Mouse (Mus musculus) embryonic facial prominence, embryonic 14.5 days (tissue): ENCODE measurements around the gene Gm20390. TPM values are rescaled to one million over a fixed set of nuclear protein-coding genes. Genes with fewer than 3 reads are reported as not detected.
A peak's percentile ranks its signal among the peaks of the same experiment; 100 is the strongest.

Experiments
- ATAC-seq: fragments of 200-750 bp; cut with Nextera tagmentation; 2 replicates; pipeline ENCODE4 v1.8.0; 2017; ENCODE audit warnings: low read depth, moderate number of reproducible peaks, moderate TSS enrichment
- DNase-seq: peaks from one replicate; pipeline ENCODE4 v3.0.0-alpha.2; 2015; ENCODE audit warnings: low spot score
- H3K27ac ChIP-seq: fragments of 300-500 bp; sonication (generic); replicated peaks from 2 replicates; pipeline ENCODE4 v1.5.1; 2014; ENCODE audit warnings: low read depth, mild to moderate bottlenecking, low read length, moderate library complexity
- H3K27me3 ChIP-seq: fragments of 300-500 bp; sonication (generic); replicated peaks from 2 replicates; pipeline ENCODE4 v1.6.1; 2014; ENCODE audit warnings: low read length; ENCODE audit not compliant: control insufficient read depth, insufficient read depth
- H3K36me3 ChIP-seq: fragments of 300-500 bp; sonication (generic); 2 replicates; pipeline ENCODE4 v1.6.1; 2014; ENCODE audit warnings: low read length, mixed read lengths; ENCODE audit not compliant: control insufficient read depth, insufficient read depth
- H3K4me1 ChIP-seq: fragments of 300-500 bp; sonication (generic); 2 replicates; pipeline ENCODE4 v1.6.1; 2014; ENCODE audit warnings: antibody characterized with exemption, low read length; ENCODE audit not compliant: control insufficient read depth, insufficient read depth
- H3K4me2 ChIP-seq: fragments of 300-500 bp; sonication (generic); 2 replicates; pipeline ENCODE4 v1.6.1; 2014; ENCODE audit warnings: low read depth, mild to moderate bottlenecking, low read length, moderate library complexity, mixed read lengths
- H3K4me3 ChIP-seq: fragments of 300-500 bp; sonication (generic); 2 replicates; pipeline ENCODE4 v1.5.1; 2014; ENCODE audit warnings: low read depth, mild to moderate bottlenecking, low read length
- H3K9ac ChIP-seq: fragments of 300-500 bp; sonication (generic); 2 replicates; pipeline ENCODE4 v1.6.1; 2014; ENCODE audit warnings: low read depth, mild to moderate bottlenecking, low read length, moderate library complexity, mixed read lengths
- H3K9me3 ChIP-seq: fragments of 300-500 bp; sonication (generic); 2 replicates; pipeline ENCODE4 v1.6.1; 2016; ENCODE audit warnings: low read length; ENCODE audit not compliant: control insufficient read depth
- WGBS: fragments of 180-500 bp; shearing (Covaris S2); extraction: QIAGEN DNeasy Blood & Tissue Kit; methylation state at CpG from one replicate; pipeline ENCODE4 v1.1.7; 2014; 5-methylcytosine and 5-hydroxymethylcytosine counted together
- polyA plus RNA-seq: library from polyadenylated mRNA; unstranded; fragments of >200 nt; fragmentation: Nextera tagmentation; extraction: Ambion mirVana; gene quantifications from 2 replicates; pipeline ENCODE4 v1.2.1, GENCODE M21; 2014

The Gm20390 gene
- polyA plus RNA-seq, 1 experiment from 2014 or later: 365 TPM

DNA sequence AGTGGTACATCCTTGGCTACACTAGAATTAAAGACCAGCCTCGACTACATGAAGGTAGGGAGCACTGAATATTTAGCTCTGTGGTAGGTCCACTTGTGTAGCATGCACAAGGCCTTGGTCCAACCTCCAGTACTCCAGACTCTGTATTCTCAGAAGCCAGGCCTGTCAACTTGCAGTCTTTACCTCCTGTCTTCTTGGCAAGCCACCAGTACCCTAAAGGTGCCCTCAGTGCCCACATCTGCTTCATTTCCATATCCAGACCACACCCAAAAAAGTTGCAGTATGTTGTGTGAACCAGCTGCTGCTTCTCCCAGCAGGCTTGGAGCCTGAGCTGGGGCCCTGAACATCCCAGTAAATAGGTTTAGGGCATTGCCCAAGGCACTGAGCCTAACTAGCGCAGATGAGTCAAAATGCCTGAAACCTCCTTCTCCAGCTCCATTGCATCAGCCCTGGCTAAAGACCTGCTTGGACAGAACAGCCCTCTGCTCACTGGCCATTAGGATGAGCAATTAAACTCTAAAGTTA, 11.0 kb downstream of the Gm20390 start:
- Histone ChIP-seq H3K9me3 (no peaks in the 10 kb centered on the region), H3K27me3 (no peaks in the 10 kb centered on the region), H3K4me1 (peaks cover 17% of the 10 kb centered on the region), H3K36me3 (peaks cover 57% of the 10 kb centered on the region), H3K4me3 (no peak overlapping the region), H3K9ac (0 out of 2 replicates have a peak overlapping the region, but pooled peaks have one; percentile 67), H3K27ac (no peak overlapping the region), H3K4me2 (no peak overlapping the region)
- DNase-seq: no peak
- 90% methylated on average over 2 of the region's 2 CpGs for WGBS
- ATAC-seq: no peak

DNA sequence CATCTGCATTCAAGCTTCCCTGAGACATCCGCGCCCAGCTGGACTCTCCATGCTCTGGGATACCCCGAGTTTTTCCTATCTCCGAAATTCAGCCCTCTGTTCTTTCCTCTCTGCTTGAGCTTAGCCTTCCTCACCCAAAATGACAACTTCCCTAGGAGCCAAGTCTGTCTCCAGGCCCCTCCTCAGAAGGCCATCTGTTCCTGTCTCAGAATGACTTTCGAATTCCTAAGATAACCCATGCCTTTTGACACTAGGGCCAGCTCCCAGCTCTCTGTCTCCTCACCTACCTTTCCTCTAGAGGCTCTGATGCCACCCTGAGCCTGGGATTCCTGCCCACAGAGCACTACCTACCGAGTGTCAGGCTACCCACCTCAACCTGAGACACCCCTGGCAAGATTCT, 11.9 kb downstream of the Gm20390 start, which contains the start of gene Nme2:
Gene Nme2 (minus strand): TSS at position 101 of the 400 bp plus-strand sequence.
- WGBS: 2% methylated on average over 6 of the region's 6 CpGs
- peaks cover 59% of the 10 kb centered on the region for H3K36me3 ChIP-seq
- no peak for DNase-seq

DNA sequence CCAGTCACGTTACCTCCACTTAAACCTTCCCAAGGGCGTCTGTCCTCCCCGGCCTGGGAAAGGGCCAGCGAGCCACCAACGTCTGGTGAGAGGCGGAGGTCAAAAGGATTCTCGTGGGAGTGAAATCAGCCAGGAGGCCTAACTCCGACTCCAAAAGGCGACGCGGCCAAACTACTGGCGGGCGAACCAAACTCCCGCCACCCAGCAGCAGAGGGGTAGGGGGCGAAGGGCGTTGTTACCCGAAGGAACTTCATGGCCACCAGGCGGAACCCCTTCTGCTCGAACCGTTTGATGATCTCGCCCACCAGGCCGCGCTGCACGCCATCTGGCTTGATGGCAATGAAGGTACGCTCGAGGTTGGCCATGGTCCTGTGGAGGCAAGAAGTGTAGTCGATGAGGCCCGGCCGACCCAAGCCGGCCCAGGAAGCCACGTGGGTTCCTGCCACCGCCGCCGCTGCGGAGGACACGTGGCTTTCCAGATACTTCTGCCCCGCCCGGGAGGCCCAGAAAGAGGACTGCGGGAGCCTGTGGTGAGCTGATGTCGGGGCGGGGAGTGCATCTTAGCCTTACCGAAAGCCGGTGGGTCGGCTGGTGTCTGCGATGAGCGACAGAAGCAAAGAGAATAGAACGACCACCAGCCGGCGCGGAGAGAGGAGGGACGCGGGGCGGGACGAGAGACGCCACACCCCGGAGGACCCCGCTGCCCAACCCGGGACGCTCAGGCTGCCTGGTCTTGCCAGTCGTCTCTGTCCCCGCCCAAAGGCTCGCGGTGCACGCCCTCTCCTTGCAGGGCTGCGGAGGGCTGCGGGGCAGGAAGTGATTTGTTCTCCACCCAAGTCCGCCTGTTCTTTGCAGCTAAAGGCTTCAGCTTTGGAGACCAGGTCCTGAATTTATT, 12.6 kb downstream of the Gm20390 start:
- peak overlapping the region; percentile 76 for H3K4me2 ChIP-seq
- no peaks in the 10 kb centered on the region for H3K27me3 ChIP-seq
- peaks cover 17% of the 10 kb centered on the region for H3K4me1 ChIP-seq
- peak; percentile 98 for ATAC-seq
- peak; percentile 97 for DNase-seq
- H3K9me3 ChIP-seq: no peaks in the 10 kb centered on the region
- H3K36me3 ChIP-seq: peaks cover 60% of the 10 kb centered on the region
- H3K4me3 ChIP-seq: peak overlapping the region; percentile 55
- H3K27ac ChIP-seq: peak overlapping the region; percentile 89
- peak overlapping the region; percentile 67 for H3K9ac ChIP-seq
- WGBS: 0% methylated on average over 44 of the region's 67 CpGs

More for the DNA sequence above, 11.9 kb downstream of the Gm20390 start, which contains the start of gene Nme2:
- Histone ChIP-seq H3K4me2 (peak within 1 kb of the TSS; percentile 76), H3K4me1 (peaks cover 17% of the 10 kb centered on the region), H3K9ac (peak within 1 kb of the TSS; percentile 67), H3K4me3 (peak within 1 kb of the TSS; percentile 55), H3K27ac (peak within 1 kb of the TSS; percentile 89), H3K9me3 (no peaks in the 10 kb centered on the region), H3K27me3 (no peaks in the 10 kb centered on the region)
- ATAC-seq: peak; percentile 13

DNA sequence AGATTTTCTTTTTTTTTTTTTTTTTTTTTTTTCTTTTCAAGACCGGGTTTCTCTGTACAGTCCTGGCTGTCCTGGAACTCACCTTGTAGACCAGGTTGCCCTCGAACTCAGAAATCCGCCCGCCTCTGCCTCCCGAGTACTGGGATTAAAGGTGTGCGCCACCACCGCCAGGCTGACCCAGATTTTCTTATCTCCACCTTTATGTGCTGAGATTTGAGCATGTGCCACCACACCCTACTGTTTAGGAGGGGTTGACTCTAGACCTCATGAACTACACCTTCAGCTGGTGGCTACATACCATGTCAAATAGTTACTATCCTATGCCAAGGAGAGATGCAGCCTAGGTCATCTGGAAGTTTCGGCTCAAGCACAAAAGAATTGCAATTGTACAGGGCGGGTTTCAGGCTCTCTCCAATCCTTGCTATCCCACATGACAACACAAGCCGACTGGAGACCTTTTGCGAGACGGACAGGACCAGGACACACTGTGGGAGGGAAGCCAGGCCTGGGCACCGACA, 13.3 kb downstream of the Gm20390 start:
- Histone ChIP-seq H3K27ac (peak overlapping the region; percentile 89; the same call in 1 of the 2 replicates), H3K4me2 (peak overlapping the region; percentile 76), H3K4me3 (peak overlapping the region; percentile 55), H3K27me3 (no peaks in the 10 kb centered on the region), H3K9ac (peak overlapping the region; percentile 67), H3K4me1 (peaks cover 17% of the 10 kb centered on the region), H3K9me3 (no peaks in the 10 kb centered on the region), H3K36me3 (peaks cover 62% of the 10 kb centered on the region)
- WGBS: 40% methylated on average over 13 of the region's 13 CpGs
- ATAC-seq (no peak), DNase-seq (no peak)

DNA sequence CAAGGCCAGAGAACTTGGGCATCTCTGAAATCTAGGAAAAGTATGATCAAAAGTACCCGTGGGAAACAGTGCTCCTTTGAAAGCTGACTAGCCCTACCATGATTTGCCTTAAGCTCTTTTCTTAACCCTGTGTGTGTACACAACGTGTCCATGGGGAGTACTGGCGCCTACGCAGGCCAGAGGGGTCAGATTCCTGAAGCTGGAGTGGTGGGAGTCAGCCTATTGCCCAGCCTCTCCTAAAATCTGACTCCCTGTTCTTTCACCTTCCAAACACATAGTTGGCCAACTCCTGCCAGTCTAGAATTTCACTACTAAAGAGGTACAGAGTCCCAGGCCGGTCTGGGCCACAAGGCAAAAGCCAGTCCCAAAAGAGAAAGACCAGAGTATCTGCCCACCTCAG, 15.7 kb downstream of the Gm20390 start:
- ATAC-seq: no peak
- Histone ChIP-seq H3K9me3 (no peaks in the 10 kb centered on the region), H3K4me1 (peaks cover 17% of the 10 kb centered on the region), H3K9ac (no peak overlapping the region), H3K36me3 (peaks cover 54% of the 10 kb centered on the region), H3K4me3 (no peak overlapping the region), H3K27me3 (no peaks in the 10 kb centered on the region), H3K4me2 (0 out of 2 replicates have a peak overlapping the region, but pooled peaks have one; percentile 7), H3K27ac (no peak overlapping the region)
- 44% methylated on average over 5 of the region's 5 CpGs for WGBS
- DNase-seq: no peak

DNA sequence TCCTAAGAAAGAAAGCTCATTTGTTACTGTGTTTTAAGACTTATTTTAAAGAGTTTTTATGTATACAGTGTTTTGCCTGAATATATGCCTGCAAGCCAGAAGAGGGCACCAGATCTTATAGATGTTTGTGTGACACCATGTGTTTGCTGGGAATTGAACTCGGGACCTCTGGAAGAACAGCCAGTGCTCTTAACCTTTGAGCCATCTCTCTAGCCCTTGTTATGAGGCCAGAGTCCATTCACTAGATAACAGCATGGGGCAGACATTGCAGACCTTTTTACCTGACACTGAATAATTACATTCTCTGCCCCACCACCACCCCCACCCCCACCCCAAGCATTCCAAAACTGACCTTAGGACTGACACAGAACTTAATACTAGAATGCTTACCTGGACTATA, 18.0 kb downstream of the Gm20390 start:
- H3K36me3 ChIP-seq: peaks cover 63% of the 10 kb centered on the region
- H3K4me3 ChIP-seq: no peak overlapping the region
- H3K9me3 ChIP-seq: no peaks in the 10 kb centered on the region
- ATAC-seq: no peak
- no peak overlapping the region for H3K27ac ChIP-seq
- no peak for DNase-seq
- H3K27me3 ChIP-seq: no peaks in the 10 kb centered on the region
- H3K4me2 ChIP-seq: no peak overlapping the region
- no peak overlapping the region for H3K9ac ChIP-seq
- H3K4me1 ChIP-seq: peaks cover 13% of the 10 kb centered on the region
- WGBS: 91% methylated on average over 1 of the region's 1 CpGs

DNA sequence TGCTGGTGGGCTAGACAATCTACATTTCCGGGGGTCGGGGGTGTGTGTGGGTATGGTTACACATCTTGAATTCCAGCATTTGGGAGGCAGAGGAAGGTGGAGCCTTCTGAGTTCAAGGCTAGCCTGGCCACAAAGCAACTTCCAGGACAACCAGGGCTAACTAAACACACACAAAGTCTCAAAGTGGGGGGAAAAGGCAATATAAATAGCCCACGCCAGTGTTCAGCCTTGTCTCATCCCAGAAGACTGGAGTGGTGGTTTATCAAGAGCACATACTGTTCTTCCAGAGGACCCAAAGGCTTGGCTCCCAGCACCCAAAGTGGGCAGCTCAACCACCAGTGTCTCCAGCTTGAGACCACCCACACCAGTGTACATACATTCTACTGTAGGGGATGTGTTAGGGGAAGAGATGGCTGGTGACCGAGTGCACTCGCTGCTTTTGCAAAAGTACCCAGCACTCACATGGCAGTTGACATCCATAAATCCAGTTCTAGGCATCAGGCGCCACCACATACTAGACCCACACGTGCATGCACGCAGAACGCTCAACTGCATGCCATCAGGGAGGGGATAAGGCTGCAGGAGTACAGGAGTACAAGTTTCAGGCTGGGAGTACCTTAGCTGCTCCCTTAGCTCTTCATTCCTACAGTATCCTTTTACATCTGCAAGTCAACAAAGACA, 19.1 kb downstream of the Gm20390 start:
- DNase-seq: no peak
- no peaks in the 10 kb centered on the region for H3K27me3 ChIP-seq
- no peak overlapping the region for H3K4me2 ChIP-seq
- H3K36me3 ChIP-seq: peaks cover 71% of the 10 kb centered on the region
- 88% methylated on average over 9 of the region's 9 CpGs for WGBS
- no peaks in the 10 kb centered on the region for H3K9me3 ChIP-seq
- no peak overlapping the region for H3K4me3 ChIP-seq
- H3K9ac ChIP-seq: no peak overlapping the region
- peaks cover 10% of the 10 kb centered on the region for H3K4me1 ChIP-seq
- H3K27ac ChIP-seq: no peak overlapping the region
- no peak for ATAC-seq

DNA sequence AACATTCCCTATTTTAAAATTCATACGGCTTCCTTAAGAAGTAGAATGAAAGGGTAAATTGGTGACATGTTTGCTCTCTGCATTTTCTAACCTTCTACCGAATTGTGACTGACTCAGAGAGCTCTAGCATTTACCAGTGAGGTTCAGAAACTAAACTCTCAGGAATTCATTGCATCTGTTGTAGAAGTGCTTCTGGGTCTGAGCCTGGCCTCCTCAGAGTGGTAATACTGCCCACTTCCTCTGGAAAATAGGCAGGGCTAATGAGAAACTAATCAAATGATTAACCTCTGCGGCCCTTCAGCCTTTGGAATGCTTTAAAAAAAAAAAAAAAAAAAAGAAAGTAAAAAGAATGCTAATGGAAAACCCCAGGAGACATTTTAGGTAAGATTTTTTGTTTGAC, 23.1 kb downstream of the Gm20390 start:
- ATAC-seq: no peak
- WGBS: 46% methylated on average over 3 of the region's 3 CpGs
- H3K9ac ChIP-seq: no peak overlapping the region
- no peaks in the 10 kb centered on the region for H3K9me3 ChIP-seq
- no peaks in the 10 kb centered on the region for H3K4me1 ChIP-seq
- no peak overlapping the region for H3K4me2 ChIP-seq
- H3K27me3 ChIP-seq: no peaks in the 10 kb centered on the region
- peaks cover 56% of the 10 kb centered on the region for H3K36me3 ChIP-seq
- no peak overlapping the region for H3K4me3 ChIP-seq
- no peak overlapping the region for H3K27ac ChIP-seq
- no peak for DNase-seq
